Mouse (Mus musculus): ENCODE data around the gene Galnt6.
"Not testable (repeated sequence)": the region's sequence is repeated elsewhere in the genome, so short reads cannot be mapped to it uniquely, and the experiment has no call there.

Galnt6 gene

DNA sequence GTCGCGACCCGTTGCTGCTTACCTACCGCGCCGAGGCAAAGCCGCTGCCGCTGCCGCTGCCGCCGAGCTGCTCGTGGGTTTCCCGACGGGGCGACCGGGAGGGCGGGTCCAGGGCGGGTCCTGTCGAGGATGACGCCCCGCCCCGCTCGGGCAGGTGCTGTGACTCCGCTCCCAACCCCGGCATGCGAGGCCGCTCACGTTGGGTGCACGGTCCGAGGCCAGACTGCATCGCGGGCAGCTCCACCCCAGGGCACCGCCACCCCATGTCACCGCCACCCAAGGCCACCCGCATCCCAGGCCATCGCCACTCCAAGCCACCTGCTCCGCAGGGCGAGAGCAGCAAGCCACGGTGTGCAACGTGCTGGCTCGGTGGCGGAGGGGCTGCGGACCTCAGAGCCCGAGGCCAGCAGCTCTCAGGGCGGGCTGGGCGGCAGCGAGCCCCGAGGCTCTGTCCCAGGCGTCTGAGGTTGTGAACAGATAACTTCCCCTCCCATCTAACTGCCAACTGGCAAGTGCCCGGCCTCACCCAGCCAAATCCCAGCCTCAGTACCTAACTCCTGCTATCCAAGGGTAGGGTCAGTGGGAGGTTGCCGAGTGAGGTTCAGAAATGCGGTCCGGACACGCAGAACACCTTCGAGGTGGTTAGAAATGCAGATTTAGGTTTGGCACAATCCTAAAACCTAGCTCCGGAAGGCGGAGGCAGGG lies at the start of gene Galnt6:
Gene Galnt6, minus strand, starts transcription at position 96 of the 705 bp plus-strand sequence.
- DNase-seq, result peak in 1 of 2 experiments; percentile 18

DNA sequence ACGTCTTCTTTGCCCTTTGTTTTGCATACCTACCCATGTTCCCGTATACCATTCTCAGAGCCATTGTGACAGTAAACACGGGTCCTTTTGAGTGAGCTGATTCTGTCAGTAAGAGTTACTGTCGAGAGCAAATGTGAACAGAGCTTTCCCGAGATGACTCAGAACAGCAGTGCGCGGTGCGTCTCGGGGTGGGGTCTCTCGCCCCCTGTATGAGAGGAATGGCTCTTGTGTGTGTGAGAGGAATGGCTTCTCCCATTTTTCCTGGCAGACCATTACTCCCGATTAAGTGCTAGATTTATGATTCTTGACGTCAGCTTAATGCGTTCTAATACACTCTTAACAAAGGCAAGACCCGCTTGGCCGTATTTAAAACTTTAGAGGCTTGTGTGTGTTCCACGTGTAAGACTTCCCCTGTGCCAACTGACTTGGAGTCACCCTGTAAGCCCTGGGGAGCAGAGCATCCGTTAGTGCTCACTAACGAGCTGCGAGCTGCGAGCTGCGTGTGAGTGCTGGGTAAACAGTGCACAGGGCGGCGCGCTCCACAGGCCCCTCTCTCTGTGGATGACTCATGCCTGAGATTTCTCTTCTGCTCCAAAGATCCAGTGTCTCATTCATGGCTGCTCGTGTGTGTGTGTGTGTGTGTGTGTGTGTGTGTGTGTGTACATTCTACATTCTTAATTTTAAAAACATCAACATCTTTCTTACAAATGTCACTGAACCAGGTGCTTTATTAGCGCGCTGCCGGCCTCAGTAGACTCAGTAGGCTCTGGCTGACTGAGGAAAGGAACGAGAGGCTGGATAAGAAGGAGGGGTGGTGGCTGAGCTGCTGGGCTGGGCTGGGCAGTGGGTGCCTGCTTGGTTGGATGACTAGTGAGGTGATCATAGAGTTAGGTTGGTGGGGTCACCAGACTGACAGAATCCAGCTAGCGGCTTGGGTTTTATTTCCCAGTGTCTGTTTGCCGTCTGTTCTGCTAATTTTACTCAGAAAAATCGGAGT lies 48.1 kb upstream of the Galnt6 start:
- peak; percentile 23 to 33 for DNase-seq

DNA sequence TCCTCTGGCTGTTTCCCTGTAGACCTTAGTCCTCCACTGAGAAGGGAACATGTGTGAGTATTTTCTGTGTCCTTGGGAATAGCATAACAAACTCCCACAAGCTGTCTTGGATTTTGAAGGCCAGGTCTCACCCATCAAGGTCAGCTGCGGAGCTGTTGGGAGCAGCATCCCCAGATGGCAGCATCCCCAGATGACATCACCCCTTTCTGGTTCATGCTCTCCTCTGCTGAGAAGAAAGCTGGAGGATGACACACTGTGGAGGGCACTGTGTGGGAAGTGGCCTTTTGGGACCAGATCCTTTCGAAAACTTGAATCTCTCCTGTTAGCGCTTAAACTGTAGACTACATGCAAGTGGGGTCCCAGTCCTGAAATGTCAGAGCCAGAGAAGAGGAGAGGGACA lies 47.2 kb upstream of the Galnt6 start:
- DNase-seq, result no peak

DNA sequence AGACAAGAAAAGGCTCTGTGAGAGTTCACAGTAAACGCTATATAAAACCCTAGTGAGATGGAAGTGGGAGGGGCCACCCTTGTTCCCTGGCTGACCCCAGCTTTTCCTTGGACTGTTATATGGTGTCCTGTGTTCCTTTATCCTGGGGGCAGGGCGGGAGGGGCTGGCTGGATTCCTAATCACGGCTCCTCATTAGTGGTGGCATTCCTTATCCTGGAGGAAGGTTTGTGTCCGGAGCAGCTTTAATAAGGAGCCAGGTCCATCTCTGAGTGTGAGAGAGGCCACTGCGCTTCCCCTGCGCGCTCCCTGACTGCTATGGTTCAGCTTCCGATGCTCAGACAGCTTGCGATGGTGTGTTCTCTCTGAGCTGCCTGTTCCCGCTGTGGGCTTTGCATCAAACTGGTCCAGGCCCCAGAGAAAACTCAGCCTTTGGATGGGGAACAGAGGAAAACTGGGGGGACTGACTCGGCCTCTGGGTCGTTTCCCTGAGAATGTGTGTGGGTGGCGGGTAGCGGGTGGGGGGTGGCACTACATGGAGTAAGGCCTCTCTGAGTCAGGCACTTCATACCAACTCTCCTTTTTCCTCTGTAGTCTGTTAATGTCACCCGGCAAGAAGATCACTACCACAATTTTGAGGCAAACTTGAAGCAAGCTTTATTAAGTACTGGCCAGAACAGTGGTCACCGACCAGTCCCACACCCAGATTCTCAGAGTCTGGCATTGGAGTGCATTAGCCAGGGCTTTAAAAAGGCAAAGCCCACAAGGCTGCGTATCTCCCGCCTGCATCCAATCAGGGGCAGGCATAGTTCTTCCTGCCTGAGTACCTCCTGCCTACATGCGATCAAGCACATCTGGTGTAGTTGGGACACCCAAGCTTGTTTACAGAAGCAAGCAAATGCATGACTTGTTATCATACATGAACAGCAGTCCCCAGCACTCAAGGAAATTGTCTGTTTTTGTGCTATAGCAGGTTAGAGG lies 46.3 kb upstream of the Galnt6 start:
- DNase-seq, result no peak

DNA sequence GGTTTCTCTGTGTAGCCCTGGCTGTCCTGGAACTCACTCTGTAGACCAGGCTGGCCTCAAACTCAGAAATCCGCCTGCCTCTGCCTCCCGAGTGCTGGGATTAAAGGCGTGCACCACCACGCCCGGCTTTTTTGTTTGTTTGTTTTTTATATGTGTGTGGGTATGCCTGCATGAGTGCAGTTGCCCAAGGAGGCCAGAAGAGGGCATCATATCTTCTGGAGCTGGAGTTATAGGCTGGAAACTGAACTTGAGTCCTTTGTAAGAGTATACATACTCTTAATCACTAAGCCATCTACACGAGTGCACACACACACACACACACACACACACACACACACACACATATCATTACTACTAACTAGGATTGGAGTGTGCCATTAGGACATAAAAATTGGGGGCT lies 44.7 kb upstream of the Galnt6 start:
- DNase-seq, result not testable (repeated sequence)

DNA sequence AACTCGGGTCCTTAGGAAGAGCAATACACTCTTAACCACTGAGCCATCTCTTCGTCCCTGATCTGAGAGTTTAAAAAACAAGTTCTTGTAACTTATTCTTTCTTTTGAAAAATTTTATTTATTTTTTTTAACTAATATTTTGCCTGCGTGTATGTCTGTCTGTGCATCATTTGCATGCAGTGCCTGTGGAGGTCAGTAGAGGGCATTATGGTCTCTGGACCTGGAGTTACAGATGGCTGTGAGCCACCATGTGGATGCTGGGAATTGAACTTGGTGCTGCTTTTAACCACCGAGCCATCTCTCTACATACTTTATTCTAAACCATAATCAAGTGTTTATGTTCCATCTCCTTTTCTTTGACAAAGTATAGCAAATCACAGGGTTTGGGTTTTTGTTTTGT lies 43.5 kb upstream of the Galnt6 start:
- no peak for DNase-seq

DNA sequence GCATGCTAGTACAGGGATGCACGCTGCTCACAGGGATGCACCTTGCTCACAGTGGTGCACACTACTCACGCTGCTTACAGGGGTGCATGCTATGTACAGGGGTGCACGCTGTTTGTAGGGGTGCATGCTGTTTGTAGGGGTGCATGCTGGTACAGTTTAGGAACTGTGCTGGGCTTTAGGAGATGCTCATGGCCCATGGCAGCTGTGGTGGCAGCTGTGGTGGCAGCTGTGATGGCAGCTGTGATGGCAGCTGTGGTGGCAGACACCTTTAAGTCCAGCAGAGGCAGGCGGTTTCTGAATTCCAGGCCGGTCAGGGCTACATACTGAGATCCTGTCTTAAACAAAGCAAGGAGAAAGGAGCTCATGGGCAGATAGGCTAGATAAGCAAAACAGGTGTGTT lies 41.2 kb upstream of the Galnt6 start:
- no peak for DNase-seq

DNA sequence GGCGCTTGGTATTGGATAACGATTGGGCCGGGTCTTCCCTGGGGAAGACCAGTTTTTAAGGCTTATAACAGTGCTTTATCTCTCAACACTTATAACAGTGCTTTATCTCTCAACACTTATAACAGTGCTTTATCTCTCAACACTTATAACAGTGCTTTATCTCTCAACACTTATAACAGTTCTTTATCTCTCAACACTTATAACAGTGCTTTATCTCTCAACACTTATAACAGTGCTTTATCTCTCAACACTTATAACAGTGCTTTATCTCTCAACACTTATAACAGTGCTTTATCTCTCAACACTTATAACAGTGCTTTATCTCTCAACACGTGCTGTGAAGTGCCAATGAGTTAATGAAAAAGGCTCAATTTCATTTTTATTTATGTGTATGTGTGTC lies 39.8 kb upstream of the Galnt6 start:
- DNase-seq, result not testable (repeated sequence)

DNA sequence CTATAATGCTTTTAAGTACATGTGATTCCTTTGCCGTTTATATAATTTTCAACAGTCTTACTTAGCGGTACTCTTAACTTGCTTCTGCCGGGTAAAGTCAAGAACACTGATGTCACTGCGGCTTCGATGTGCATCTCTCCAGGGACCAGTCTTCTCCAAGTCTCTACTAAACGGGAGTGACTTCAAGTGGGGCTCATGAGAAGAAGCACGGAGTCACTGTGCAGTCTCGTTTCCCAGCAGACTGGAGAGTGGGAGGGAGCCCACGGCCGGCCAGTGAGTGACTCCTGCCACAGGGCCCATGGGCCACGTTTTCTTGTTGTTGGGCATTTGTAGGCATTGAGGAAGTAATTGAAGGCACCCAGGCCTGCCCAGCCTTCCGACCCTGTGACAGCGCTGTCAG lies 38.7 kb upstream of the Galnt6 start:
- DNase-seq, result no peak

DNA sequence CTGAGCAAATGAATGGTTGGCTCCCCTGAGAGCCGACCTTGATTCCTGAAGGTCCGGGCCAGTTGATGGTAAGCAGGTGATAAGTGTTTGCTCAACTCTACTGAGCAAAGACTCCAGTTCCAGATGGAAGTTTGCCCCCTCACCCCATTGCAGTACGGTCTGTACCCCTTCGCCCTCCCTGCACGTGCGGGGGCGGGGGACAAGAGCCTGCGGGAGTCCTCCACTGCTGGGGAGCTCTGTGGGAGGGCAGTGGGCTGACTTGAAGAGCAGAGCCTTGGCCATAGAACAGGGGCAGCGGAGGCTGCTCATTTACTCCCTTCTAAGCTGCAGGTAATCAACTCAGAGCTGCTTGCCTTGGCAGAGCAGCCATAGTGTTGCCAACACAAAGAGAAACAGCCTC lies 37.6 kb upstream of the Galnt6 start:
- DNase-seq, result peak; percentile 57 to 72

DNA sequence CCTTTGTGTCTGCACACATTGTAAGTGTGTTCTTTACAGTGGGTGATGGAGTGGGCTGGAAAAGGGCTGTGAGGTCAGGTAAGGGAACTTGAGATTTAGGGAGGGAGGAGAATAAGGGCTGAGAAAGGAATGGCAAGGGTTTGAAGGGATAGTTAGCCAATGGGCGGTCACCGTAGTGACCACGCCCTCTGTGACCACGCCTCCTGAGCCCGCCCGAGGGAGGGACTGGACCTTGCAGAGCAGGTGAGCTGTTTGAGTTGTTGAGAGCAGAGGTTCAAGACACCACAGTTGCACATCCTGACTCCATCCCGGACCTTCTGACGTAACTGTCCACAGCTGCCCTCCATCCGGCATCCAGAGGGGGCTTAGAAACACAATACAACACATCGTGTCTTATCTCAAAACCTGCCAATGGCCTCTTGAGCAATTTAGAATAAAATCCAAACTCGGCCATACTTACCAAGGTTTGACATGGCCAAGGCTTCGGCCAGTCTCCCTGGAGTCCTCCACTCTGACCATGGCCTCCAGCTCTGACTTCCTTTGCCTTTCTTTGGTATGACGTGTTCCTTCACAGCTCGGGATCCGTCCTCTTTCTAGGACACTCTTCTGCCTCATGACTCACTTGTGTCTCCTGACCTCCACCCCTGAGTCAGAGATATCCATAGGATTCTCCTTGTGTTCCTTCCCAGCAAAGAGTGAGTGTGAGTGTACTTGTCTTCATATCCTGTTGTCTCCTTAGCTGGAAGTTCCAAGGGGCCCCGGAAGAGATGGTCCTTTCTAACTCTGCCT lies 35.2 kb upstream of the Galnt6 start:
- no peak for DNase-seq

DNA sequence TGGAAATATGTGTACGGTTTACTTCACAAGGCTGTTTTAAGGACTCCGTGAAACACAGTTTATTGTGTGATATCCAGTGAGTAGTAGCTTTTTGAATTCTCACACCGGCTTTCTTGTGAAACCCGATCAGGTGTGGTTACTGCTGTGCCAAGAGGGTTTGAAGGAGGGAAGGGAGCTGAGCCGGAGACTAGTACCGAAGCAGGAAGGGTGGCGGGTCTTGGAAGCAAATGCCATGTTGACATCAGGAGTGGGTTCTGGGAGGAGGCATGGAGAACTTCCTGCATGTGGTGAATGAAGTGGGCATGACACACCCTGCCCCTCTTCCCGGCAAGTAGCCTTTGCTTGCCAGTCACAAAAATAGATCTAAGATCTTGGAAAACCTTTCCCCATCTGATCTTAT lies 33.5 kb upstream of the Galnt6 start:
- peak; percentile 34 to 54 for DNase-seq

DNA sequence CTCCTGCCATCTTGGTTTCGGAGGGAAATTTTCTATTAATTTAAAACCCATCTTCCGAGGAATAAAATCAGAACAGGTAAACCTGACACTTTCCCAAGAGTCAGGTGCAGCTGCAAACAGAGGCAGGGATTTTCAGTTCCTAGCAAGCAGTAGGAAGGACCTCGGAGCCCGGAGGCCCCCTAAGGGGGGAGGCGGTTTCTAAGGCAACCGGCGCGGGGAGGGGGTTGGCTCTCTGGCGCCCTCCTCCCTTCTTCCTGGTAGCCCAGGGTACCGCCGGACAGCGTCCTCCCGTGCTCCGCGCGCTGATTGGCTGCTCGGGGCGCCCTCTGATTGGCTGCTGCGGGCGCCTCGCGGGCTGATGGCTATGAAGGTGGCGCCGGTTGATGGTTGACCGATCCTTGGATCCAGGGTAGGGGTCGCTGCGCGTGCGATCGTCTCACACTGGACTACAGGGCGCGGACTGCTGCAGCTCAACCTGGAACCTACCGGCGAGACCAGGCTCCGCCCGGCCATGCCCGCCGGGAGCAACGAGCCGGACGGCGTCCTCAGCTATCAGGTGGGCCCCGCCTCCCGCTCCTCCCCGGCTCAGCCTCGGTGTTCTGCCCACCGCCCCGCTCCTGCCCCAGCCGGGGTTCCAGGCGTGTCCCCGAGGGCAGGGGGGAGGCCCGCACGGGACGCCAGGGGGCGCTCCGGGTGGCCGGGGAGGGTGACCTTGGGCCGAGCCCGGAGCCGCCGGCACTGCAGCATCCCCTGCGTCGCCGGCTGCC lies 32.4 kb upstream of the Galnt6 start, which contains the start of gene Slc4a8:
Gene Slc4a8, plus strand, starts transcription at position 329 of the 767 bp plus-strand sequence.
- DNase-seq, result peak; percentile 86 to 89

DNA sequence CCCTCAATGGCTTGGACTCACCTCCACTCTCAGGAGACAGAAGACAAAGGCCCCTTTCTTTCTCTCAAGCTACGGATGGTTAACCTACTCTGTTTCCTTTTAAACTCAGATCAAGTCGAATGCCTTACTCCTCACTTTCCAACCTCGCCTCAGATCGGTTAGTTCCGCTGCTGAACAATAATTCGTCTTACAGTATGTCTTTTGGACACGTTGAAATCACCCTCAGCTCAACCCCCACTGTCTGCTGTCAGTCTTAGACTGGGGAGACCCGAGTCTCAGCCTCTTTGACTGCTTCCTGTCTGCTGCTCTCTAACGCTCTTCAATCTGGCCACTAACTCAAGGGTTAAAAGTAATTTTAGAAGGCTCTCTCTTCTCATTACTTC lies 31.9 kb upstream of the Galnt6 start:
- DNase-seq, result no peak

DNA sequence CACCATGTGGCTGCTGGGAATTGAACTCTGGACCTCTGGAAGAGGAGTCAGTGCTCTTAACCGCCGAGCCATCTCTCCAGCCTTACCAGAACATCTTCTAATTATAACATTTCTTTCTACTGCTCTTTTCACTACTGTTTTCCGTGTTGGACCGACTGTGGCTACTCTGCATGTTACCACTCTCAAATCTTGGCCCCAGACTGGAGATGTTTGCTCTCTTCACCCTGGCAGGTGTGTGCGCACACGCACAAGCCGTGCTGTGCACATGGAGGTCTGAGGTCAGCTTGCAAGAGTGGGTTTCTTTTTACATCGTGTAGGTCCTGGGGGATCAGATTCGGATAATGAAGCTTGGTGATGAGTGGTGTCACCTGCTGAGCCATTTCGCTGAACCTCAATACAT lies 30.1 kb upstream of the Galnt6 start:
- DNase-seq, result no peak

DNA sequence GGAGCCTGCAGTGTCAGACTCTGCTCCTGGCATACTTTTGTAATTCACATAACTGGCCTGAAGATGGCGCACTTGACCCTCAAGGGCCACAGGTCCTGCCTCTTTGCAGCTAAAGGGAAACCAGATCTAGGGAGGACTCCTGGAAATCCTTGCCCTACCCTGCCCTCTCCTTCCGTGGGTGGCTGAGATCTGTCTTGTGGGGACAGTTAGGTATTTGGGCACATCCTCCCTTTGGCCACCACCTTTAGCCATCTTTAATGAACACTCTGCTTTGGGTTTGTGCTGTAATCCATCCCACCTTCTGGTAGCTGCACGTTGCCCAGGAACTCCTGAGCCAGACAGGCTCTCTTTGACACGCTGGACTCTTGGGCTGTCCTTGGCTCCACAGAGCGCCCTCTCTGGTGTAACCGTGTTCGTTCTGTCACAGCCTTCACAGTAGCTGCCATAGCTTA lies 28.4 kb upstream of the Galnt6 start:
- peak; percentile 43 to 64 for DNase-seq

DNA sequence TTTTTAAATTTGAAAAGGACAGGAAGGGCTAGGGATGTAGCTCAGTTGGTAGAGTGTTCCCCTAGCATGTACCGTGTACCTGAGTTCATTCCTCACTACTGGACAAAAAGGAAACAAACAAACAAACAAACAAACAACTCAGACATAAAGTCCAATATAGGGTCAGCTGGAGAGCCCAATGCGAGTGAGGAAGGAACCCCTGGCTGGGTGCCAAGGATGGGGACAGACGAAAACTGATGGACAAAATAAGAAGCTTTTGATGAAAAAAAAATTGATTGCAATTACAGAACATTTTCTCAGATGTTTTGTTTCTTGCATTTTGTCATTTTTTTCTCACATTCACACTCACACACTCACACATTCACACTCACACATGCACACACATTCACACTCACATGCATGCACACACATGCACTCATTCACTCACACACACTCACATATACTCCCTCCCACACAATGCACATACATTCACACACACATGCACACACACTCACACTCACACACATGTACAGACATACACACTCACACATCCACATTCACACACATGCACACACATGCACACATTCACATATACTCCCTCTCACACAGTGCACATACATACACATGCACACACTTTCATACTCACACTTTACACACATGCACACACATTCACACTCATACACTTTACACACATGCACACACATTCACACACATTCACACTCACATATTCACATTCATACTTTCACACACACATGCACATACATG lies 26.9 kb upstream of the Galnt6 start:
- no peak for DNase-seq

DNA sequence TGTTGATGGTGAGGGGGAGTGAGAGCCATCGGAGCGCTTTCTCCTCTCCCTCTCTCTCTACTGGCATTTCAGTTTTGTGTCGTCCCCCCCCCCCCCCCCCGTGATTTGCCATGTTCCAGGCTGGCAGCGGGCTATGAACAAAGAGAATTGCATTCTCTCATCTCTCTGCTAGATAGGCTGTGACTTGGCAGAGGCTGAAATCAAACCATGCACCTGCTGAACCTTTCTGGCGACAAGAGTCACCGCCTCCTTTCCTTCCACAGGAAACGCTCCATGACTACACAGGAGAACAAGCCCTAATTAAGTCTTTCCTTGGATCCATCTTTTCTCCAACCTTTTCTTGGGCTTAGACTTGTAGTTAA lies 26.3 kb upstream of the Galnt6 start:
- no peak for DNase-seq

DNA sequence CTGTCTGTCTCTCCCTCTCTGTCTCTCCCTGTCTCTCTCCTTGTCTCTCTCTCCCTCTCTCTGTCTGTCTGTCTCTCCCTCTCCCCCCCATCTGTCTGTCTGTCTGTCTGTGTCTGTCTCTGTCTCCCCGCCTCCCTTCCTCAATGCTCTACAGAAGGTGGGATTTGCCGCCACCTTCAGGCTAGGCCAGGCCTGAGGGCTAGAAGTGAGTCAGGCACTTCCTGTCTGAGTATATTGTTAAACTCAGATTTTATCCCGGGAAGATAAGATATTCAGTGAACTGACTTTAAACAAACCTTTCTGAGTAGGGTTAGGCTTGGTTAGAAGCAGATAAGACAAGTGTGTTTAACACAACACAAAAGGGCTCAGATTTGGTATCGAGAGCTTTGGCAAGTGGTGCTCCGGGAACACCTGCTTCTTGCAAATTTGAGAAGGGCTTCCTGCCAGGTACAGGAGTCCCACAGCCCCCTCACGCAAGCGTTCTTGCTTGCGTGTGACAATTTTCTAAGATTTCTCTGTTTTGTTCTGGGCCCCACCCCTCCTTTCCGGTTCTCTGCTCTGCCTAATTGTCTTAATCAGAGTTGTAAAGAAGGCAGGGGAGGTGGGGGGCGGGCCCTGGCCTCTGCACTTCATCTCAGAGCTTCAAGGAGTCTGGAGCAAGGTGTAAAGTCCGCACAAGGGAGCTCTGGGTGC lies 25.8 kb upstream of the Galnt6 start:
- DNase-seq, result peak; percentile 54 to 60

DNA sequence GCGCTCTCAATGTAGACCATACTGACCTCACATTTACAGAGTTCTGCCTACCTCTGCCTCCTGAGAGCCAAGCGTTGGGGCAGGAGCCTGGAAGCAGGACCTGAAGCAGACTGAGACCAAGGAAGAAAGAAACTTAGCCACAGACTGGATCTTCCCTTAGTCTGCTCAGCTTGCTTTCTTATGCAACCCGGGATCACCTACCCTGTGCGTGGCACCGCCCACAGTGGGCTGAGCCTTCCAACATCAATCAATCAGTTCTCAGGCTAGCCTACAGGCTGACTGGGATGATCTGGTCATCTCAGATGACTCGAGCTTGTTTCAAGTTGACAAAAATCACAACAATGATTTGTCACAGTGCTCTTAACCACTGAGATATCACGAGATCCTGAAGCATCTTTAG lies 24.9 kb upstream of the Galnt6 start:
- DNase-seq, result no peak
